Mouse (Mus musculus) layer of hippocampus, postnatal 36 days (tissue): Measurements from ENCODE around the gene Crygn. TPM values are rescaled to one million over a fixed set of nuclear protein-coding genes. Genes with fewer than 3 reads are reported as not detected.
A peak's percentile ranks its signal among the peaks of the same experiment; 100 is the strongest.

ENCODE experiments used
- DNase-seq, 2 experiments: peaks; one replicate each; pipeline ENCODE4 v3.0.0; 2022
- total RNA-seq, 2 experiments: library from RNA; stranded (reverse); gene quantifications; 2 replicates each; pipeline ENCODE4 v1.2.3; 2021

The Crygn gene
- total RNA-seq, 2 experiments from 2014 or later = 0.53 to 0.95 TPM

- no peak for DNase-seq
These were observed 13.9 kb downstream of the Crygn start for GRCm38 (mm10) chr5:24743956-24744355.

- DNase-seq = no peak
These were observed 16.5 kb downstream of the Crygn start for GRCm38 (mm10) chr5:24741172-24741885.

GRCm38 (mm10) chr5:24739141-24739753 is 18.6 kb downstream of the Crygn start:
- peak; percentile 27 to 36 for DNase-seq

DNA sequence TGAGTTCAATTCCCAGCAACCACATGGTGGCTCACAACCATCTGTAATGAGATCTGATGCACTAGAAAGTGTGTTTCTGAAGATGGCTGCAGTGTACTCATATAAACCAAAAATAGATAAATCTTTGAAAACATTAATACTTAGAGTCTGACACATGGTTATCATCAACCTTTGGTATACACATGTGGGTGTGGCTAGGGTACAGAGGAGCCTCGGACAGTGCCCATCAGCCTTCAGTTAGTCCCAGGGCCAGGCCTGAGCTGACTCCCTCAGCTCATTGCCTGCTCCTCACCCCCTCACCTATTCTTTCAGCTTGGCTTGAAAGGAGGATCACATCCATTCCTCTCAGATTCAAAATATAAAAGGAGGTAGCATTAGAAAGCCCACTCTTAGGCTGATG is 19.3 kb downstream of the Crygn start:
- no peak for DNase-seq

DNA sequence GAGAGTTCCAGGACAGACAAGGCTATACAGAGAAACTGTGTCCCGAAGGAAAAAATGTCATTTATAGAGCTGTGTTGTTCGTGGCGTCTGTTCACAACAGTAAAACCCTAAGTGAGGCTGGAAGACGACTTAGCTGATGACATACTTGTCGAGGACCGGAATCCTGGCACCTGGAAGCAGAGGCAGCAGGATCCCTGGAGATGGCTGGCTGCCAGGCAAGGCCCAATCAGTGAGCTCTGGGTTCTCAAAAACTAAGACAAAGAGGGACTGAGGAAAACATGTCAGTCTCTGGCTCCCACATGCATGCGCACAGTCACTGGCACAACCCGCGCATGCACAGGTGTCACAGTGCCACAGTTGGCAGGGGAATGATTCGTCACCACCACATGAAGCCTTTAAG is 20.2 kb downstream of the Crygn start:
- DNase-seq = no peak

DNA sequence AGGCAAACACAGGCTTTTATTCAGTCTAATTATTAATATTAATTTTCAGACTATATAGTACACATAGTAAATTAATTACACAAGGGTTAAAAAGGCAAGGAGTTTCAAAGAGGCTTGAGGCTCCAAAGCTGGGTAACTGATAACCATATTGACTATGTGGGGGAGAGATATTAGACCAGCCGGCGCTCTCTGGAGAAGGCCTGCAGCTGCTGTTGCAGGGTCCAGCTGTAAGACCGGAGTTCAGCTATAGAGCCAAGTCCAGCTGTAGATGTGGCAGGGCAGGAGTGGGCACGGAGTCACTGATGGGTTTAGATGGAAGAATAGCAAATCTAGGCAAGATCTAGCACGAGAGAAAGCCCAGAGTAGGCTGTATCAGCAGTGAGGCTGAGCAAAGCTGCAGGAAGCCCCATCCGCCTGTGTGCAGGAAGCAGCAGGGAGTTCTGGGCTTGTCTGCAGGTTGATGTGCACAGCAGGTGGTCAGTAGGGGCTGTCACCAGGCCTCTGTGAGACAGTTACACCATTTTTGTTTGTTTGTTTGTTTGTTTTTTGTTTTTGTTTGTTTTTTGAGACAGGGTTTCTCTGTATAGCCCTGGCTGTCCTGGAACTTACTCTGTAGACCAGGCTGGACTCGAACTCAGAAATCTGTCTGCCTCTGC is 23.9 kb downstream of the Crygn start:
- DNase-seq = no peak

DNA sequence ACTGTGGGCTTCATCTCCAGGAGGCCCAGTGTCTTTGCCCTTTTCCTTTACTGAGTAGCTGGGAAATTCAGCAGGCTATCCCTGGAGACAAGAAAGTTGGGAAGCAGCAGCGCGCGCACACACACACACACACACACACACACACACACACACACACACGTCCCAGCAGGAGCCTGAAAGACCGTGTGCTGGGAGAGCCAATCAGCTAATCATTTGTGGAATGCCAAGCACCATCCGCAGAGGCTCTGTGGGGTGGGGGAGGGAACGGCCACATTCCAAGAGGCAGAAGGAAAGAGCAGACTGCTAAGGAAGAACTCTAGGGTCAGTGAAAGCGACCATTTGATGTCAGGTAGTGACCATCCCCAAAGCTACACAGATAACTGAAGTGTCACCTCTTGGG is 24.7 kb downstream of the Crygn start:
- no peak for DNase-seq

- no peak for DNase-seq
These were observed 26.8 kb downstream of the Crygn start for GRCm38 (mm10) chr5:24730986-24731385.

GRCm38 (mm10) chr5:24730488-24730871 is 27.3 kb downstream of the Crygn start, which contains the start of gene Wdr86:
Wdr86 (minus strand) TSS chr5:24730727.
- no peak for DNase-seq

DNA sequence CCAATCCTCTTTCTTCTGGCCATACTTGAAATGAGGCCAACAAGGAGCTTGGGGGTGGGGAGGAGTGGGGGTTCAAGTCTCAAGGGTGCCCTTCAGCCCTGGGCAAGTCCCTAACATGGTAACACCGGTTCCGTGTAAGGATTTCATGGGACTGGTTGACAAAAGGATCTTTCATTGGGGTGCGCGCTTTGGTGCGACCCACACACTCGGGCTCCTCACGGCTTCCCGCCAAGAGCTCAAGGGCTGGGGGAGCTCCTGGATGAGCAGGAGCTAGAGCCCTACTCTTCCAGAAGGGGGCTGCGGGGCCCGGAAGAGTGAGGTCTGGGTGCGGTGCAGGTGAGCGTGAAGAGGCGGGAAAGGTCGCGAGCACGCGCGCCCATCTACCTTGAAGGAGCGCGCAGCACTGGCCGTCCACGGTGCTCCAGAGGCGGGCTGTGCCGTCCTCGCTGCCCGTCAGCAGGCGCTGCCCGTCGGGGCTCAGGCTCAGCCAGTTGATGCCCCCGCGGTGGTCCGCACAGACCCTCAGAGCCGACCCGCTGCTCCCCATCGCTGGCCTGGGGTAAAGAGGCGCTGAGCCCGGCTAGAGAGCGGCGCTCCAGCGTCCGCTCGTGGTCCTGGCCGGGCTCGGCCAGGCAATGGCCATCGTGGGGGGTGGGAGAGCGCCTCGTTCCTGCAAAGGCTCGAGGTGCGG is 27.9 kb downstream of the Crygn start:
- DNase-seq = no peak

- no peak for DNase-seq
These were observed 30.6 kb downstream of the Crygn start for GRCm38 (mm10) chr5:24726901-24727836.

DNA sequence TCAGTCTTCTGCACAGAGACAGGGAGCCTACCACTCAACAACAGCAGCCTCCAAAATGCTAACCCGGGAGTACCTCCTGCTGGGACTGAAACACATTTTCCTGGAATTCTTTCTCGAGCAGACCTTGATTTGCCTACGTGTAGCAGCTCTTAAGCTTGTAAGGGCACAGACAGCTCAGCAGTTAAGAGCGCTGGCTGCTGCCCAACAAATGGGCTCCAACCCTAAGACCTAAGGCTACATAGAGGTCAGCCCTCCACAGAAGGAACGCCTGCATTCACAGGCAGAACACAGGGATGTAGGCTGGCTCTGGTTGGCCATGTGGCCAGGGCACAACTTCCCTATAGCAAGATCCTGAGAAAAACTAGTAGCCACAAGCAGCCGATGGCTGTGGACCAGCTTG is 31.9 kb downstream of the Crygn start:
- DNase-seq = no peak

DNA sequence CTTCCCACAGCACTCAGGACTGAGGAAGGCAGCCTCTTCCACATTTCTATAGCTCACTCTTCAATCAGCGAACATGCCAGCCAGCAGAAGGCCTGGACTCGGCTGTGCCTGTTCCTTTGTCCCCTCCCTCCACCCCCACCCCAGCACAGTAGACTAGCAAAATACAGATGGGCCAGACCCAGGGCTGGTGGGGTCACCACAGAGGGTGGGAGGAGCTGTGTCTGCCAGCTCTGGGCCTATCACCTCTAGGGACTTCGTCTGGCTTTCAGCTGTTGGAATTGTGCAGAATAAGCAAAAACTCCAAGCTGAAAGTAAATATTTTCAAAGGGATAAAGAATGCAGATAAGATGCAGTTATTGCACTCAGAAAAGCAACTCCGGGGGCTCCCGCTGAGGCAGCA is 33.0 kb downstream of the Crygn start:
- no peak for DNase-seq

DNA sequence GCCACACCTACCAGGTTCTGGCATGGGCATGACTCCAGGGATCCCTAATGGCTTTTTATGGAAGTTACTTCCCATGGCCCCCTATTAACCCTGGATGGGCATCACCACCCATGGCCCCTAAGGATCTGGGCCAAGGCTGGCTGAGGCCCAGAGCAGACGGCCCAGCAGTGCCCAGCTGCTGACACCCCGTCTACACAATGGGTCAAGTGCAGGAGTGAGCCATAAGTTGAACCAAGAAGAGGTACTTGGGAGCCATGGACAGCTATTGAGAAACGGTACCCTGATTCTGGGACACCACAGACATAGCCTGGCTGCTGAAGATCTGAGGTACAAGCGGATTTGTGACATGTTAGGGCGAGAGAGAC is 33.6 kb downstream of the Crygn start:
- no peak for DNase-seq

GRCm38 (mm10) chr5:24723527-24724269 is 34.1 kb downstream of the Crygn start:
- no peak for DNase-seq

- no peak for DNase-seq
These were observed 38.0 kb downstream of the Crygn start for GRCm38 (mm10) chr5:24719852-24720251.

DNA sequence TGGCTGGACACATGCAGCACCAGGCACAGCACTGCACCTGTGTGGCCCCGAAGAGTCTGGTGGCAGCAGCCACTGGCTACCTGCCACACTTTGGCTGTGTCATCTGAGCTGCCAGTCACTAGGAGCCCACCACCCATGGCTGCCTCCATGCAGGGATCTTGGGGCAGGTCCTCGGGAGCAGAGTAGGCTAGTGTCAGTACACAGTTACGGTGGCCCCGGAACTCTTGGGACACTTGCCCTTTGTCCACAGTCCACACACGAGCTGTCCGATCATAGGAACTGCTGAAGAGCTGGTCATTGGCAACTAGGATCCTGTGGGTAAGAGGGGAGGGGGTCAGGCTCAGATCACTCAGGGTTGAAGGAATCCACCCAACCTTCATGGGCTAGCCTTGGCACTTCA is 39.7 kb downstream of the Crygn start:
- no peak for DNase-seq

- no peak for DNase-seq
These were observed 43.8 kb downstream of the Crygn start for GRCm38 (mm10) chr5:24713987-24714386.

GRCm38 (mm10) chr5:24713199-24713598 is 44.6 kb downstream of the Crygn start:
- DNase-seq = peak; percentile 23 to 40

DNA sequence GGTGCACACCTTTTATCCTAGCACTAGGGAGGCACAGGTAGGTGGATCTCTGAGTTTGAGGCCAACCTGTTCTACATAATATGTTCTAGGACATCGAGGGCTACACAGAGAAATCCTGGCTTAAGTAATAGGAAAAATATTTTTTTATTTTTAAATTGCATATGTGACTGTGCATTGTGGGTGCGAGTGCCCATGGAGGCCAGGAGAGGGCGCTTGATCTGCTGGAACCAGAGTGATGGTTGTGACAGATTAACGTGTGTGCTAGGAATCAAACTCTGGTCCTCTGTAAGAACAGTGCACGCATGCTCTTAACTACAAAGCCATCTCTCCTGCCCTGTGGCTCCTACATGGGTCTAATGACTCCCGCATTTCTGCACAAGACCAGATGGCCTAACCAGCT is 46.2 kb downstream of the Crygn start:
- DNase-seq = no peak

DNA sequence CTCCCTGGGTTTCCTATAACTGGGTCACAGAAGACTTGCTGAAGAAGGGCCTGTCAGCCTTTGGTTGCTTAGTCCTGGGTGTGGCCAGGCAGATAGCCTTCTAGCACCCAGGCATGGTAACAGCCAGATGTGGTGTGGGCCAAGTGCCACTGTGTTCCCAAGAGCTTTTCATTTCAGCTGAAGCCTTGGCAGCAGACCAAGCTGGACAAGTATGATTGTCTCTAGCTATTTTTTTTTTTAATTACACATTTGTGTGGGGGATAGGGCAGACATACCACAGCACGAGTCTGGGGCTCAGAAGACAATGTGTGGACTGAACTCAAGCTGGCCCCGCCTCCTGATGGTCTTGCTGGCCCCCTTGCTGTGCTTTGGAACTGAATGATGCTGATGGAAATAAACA is 47.8 kb downstream of the Crygn start:
- DNase-seq = no peak
